27 mouse cellular contexts compared by ENCODE assay signal in genomic region chr4:59181320-59182271, GRCm38 (mm10). TPM values are rescaled to one million over a fixed set of nuclear protein-coding genes. Genes with fewer than 3 reads are reported as not detected.
DNase-seq lines count a peak whose midpoint lies in the region; ATAC-seq and TF ChIP-seq lines count a peak whose summit lies in the region.
"Had no signal": no experiment of that assay in that cellular context is flagged by ENCODE, and none has a peak within 500 bp of the region (broad histone marks: within the 10 kb centered on the region; RNA-seq: fewer than 3 reads in every experiment).

No protein-coding gene starts in this region.

- no peak for TF ChIP-seq POLR2A in MEL (IDR thresholded peaks at IDR 0.05; ENCODE audit: control insufficient read depth in 1 of 2, insufficient read depth in 1 of 2, low read depth in 1 of 2, low read length in 2 of 2, poor library complexity in 1 of 2)
- no peak for TF ChIP-seq POLR2A in brain, embryonic 14.5 days (IDR thresholded peaks at IDR 0.05; ENCODE audit: borderline replicate concordance, extremely low read depth, insufficient read depth, insufficient read length, poor library complexity, severe bottlenecking)

- no peak for TF ChIP-seq CTCF in MEL (IDR thresholded peaks at IDR 0.05 in 2 of 3, conservative IDR thresholded peaks at IDR 0.05 in 1 of 3; ENCODE audit: control insufficient read depth in 1 of 3, insufficient read depth in 1 of 3, low read depth in 2 of 3, low read length in 3 of 3, poor library complexity in 1 of 3, severe bottlenecking in 1 of 3)
- TF ChIP-seq CTCF in brain, embryonic 14.5 days (IDR thresholded peaks at IDR 0.05; ENCODE audit: borderline replicate concordance, extremely low read depth, insufficient read depth, insufficient read length), result no peak

- no peak for TF ChIP-seq EP300 in MEL (IDR thresholded peaks at IDR 0.05; ENCODE audit: low read depth in 1 of 2, low read length in 2 of 2)

- peaks cover 0 to 19% of the 10 kb centered on the region in 2 experiments; a peak in 2 of 4 replicates for H3K36me3 ChIP-seq in MEL (ENCODE audit: control insufficient read depth in 1 of 2, insufficient read depth in 2 of 2, low read length in 2 of 2)
- H3K36me3 ChIP-seq: embryonic facial prominence, embryonic 15.5 days; heart, embryonic 12.5 days; limb, embryonic 15.5 days; midbrain, embryonic 12.5 days; neural tube, embryonic 15.5 days had no signal

- peak; percentile 13 for DNase-seq in kidney, adult 18-20 months
- no peak for DNase-seq in kidney, adult 11 months
- DNase-seq in MEL (ENCODE audit: low read depth, low spot score), result peak; percentile 50
- DNase-seq in brain, embryonic 14.5 days (ENCODE audit: low read depth), result peak; percentile 61
- DNase-seq in retina, postnatal 1 day, result no peak
- no peak for DNase-seq in testis, postnatal 10 days (ENCODE audit: low spot score)
- no peak for DNase-seq in adrenal gland, adult 8-10 months
- DNase-seq: cerebellum, adult 2 months; embryo, embryonic 11 days; heart, postnatal 36 days; kidney, adult 2 months; kidney, postnatal 14 days; lung, postnatal 10 days had no signal

- no peak overlapping the region for H3K4me3 ChIP-seq in MEL (ENCODE audit: control insufficient read depth in 1 of 2, insufficient read depth in 1 of 2, low read depth in 2 of 2, low read length in 2 of 2)
- H3K4me3 ChIP-seq: embryonic facial prominence, embryonic 15.5 days; heart, embryonic 12.5 days; left cerebral cortex, adult 2 months; limb, embryonic 15.5 days; midbrain, embryonic 12.5 days; myocyte; neural tube, embryonic 15.5 days had no signal

- no peaks in the 10 kb centered on the region for H3K79me2 ChIP-seq in MEL (ENCODE audit: control insufficient read depth, insufficient read depth, low read length, poor library complexity)

- no peak overlapping the region for H3K9ac ChIP-seq in MEL (ENCODE audit: control insufficient read depth, low read depth, low read length, poor library complexity, severe bottlenecking)
- H3K9ac ChIP-seq: embryonic facial prominence, embryonic 15.5 days; heart, embryonic 12.5 days; limb, embryonic 15.5 days; midbrain, embryonic 12.5 days; neural tube, embryonic 15.5 days had no signal

- no peak overlapping the region for H3K27ac ChIP-seq in MEL (ENCODE audit: control insufficient read depth, low read depth, low read length)
- H3K27ac ChIP-seq: embryonic facial prominence, embryonic 15.5 days; hindbrain, postnatal 0 days; left cerebral cortex, adult 2 months; limb, embryonic 15.5 days; midbrain, embryonic 12.5 days; neural tube, embryonic 15.5 days had no signal

- peak; percentile 61 for ATAC-seq in megakaryocyte, adult 5-6 weeks (ENCODE audit: poor library complexity, severe bottlenecking)
- ATAC-seq: hindbrain, postnatal 0 days had no signal

- TF ChIP-seq RAD21 in MEL (IDR thresholded peaks at IDR 0.05; ENCODE audit: low read depth, low read length), result no peak

- H3K9me3 ChIP-seq in MEL (replicated peaks; ENCODE audit: insufficient read depth, low read length), result no peaks in the 10 kb centered on the region
- H3K9me3 ChIP-seq: embryonic facial prominence, embryonic 15.5 days; heart, embryonic 12.5 days; limb, embryonic 15.5 days; midbrain, embryonic 12.5 days; neural tube, embryonic 15.5 days had no signal

- no peaks in the 10 kb centered on the region for H3K27me3 ChIP-seq in MEL (ENCODE audit: control insufficient read depth in 1 of 2, insufficient read depth in 2 of 2, low read length in 2 of 2)
- H3K27me3 ChIP-seq: embryonic facial prominence, embryonic 15.5 days; heart, embryonic 12.5 days; limb, embryonic 15.5 days; midbrain, embryonic 12.5 days; neural tube, embryonic 15.5 days had no signal

- peaks cover 14 to 15% of the 10 kb centered on the region in 2 experiments for H3K4me1 ChIP-seq in MEL (ENCODE audit: control insufficient read depth in 1 of 2, insufficient read depth in 2 of 2, low read length in 2 of 2)
- H3K4me1 ChIP-seq: heart, embryonic 12.5 days; neural tube, embryonic 15.5 days had no signal

TF ChIP-seq in MEL, 35 proteins besides CTCF, POLR2A, EP300 and RAD21:
- TF ChIP-seq MAX (IDR thresholded peaks at IDR 0.05; ENCODE audit: low read length) (no peak), NRF1 (IDR thresholded peaks at IDR 0.05; ENCODE audit: insufficient read depth, low read depth, low read length, poor library complexity, severe bottlenecking) (no peak), SMC3 (IDR thresholded peaks at IDR 0.05; ENCODE audit: low read depth, low read length) (no peak), USF2 (IDR thresholded peaks at IDR 0.05; ENCODE audit: borderline replicate concordance in 1 of 2, insufficient read depth in 1 of 2, low read depth in 1 of 2, low read length in 2 of 2) (no peak), E2F4 (IDR thresholded peaks at IDR 0.05; ENCODE audit: borderline replicate concordance, low read depth, low read length) (no peak), POLR2AphosphoS2 (IDR thresholded peaks at IDR 0.05; ENCODE audit: low read length) (no peak), JUND (IDR thresholded peaks at IDR 0.05; ENCODE audit: low read depth, low read length) (no peak), CHD2 (IDR thresholded peaks at IDR 0.05; ENCODE audit: low read length) (no peak), BHLHE40 (IDR thresholded peaks at IDR 0.05; ENCODE audit: borderline replicate concordance, low read depth, low read length) (no peak), TBP (IDR thresholded peaks at IDR 0.05; ENCODE audit: low read depth, low read length) (no peak), MYB (IDR thresholded peaks at IDR 0.05; ENCODE audit: low read depth, low read length) (no peak), MAFK (IDR thresholded peaks at IDR 0.05; ENCODE audit: borderline replicate concordance, low read depth, low read length) (no peak), CHD1 (IDR thresholded peaks at IDR 0.05; ENCODE audit: low read depth, low read length) (no peak), SIN3A (IDR thresholded peaks at IDR 0.05; ENCODE audit: low read length) (no peak), ETS1 (IDR thresholded peaks at IDR 0.05; ENCODE audit: low read depth, low read length) (no peak), USF1 (IDR thresholded peaks at IDR 0.05; ENCODE audit: low read depth, low read length) (no peak), ZMIZ1 (IDR thresholded peaks at IDR 0.05; ENCODE audit: low read depth, low read length) (no peak)

RNA-seq across cellular contexts. Expression of gene Ugcg, which starts 7.5 kb away (rescaled TPM):
- total RNA-seq in MEL (2012; rRNA removed), result 39.1 and 45.4 TPM in 2 replicates
- polyA plus RNA-seq in MEL (2012; ENCODE audit: insufficient read depth in 1 of 2, insufficient read length in 2 of 2, low read depth in 1 of 2, low replicate concordance in 2 of 2, missing spikeins in 1 of 2), result 10 to 100 TPM in 1 of 2 experiments, not detected in 1; 30.8 TPM
- polyA plus RNA-seq in brain, embryonic 14.5 days (2012; rRNA removed), result 60.4 and 68.7 TPM in 2 replicates
- 47.6 and 53.4 TPM in 2 replicates for total RNA-seq in megakaryocyte, adult 5-6 weeks (2015)
- total RNA-seq in megakaryocyte, adult 5-6 weeks (2017), result 28.9 and 32.8 TPM in 2 replicates
- 10 to 100 TPM; 34.6 to 58.9 (median 48.2) TPM for total RNA-seq in adrenal gland, adult 8-10 months (2022)

RNA-seq across cellular contexts. Expression of gene AI481877, which starts 42.8 kb away (rescaled TPM):
- total RNA-seq in MEL (2012; rRNA removed), result not detected in 2 replicates
- under 1 TPM in 1 of 2 experiments, not detected in 1; 0.01 TPM for polyA plus RNA-seq in MEL (2012; ENCODE audit: insufficient read depth in 1 of 2, insufficient read length in 2 of 2, low read depth in 1 of 2, low replicate concordance in 2 of 2, missing spikeins in 1 of 2)
- not detected in 2 replicates for polyA plus RNA-seq in brain, embryonic 14.5 days (2012; rRNA removed)
- total RNA-seq in megakaryocyte, adult 5-6 weeks (2015), result not detected in 2 replicates
- not detected in 2 replicates for total RNA-seq in megakaryocyte, adult 5-6 weeks (2017)
- total RNA-seq in adrenal gland, adult 8-10 months (2022), result under 1 TPM in 2 of 4 experiments, not detected in 2; 0.25 to 0.27 TPM
- total RNA-seq: adrenal gland, adult 18-20 months; gastrocnemius, adult 18-20 months; heart, postnatal 36 days; hindbrain, postnatal 0 days; layer of hippocampus, adult 8-10 months; left cerebral cortex, adult 2 months had no signal
- polyA plus RNA-seq: cerebellum, adult 2 months; embryonic facial prominence, embryonic 15.5 days; forebrain, embryonic 11.5 days; heart, embryonic 12.5 days; kidney, adult 2 months; limb, embryonic 15.5 days; midbrain, embryonic 12.5 days; urinary bladder, adult 2 months had no signal

Comparison
In these comparisons a context has a peak if more than half of its experiments do, and no peak if none do; other contexts are left out.
1. DNase-seq: peak in kidney, adult 18-20 months (single experiment), MEL (single experiment) and brain, embryonic 14.5 days (single experiment); none in kidney, adult 11 months (single experiment), retina, postnatal 1 day (single experiment), testis, postnatal 10 days (single experiment) and adrenal gland, adult 8-10 months (single experiment).